Mouse (Mus musculus) testis, adult 2 months (tissue): Measurements from ENCODE around the gene Ppef2.

Source experiments
- CTCF ChIP-seq: fragments of 200-500 bp; IDR thresholded peaks from 2 replicates; pipeline ENCODE4 v1.5.1; 2012; ENCODE audit warnings: low read depth, mild to moderate bottlenecking, inconsistent platforms, low read length, moderate library complexity; ENCODE audit not compliant: control insufficient read depth, insufficient read depth, insufficient replicate concordance
- POLR2A ChIP-seq: fragments of 200-500 bp; IDR thresholded peaks from 2 replicates; pipeline ENCODE4 v1.6.1; 2012; ENCODE audit warnings: low read depth, mild to moderate bottlenecking, inconsistent platforms, low read length, moderate library complexity; ENCODE audit not compliant: control insufficient read depth

- no peak for TF ChIP-seq POLR2A
- TF ChIP-seq CTCF, result no peak
These were observed 50.4 kb downstream of the Ppef2 start for GRCm38 (mm10) chr5:92205706-92206105.
